Mouse (Mus musculus) lung, embryonic 15.5 days (tissue): ENCODE data around the gene 1700018G05Rik. TPM values are rescaled to one million over a fixed set of nuclear protein-coding genes. Genes with fewer than 3 reads are reported as not detected.
"Not testable (repeated sequence)": the region's sequence is repeated elsewhere in the genome, so short reads cannot be mapped to it uniquely, and the experiment has no call there.

ENCODE experiments used
- ATAC-seq: fragments of 200-750 bp; cut with Nextera tagmentation; 2 replicates; pipeline ENCODE4 v1.8.0; 2017; ENCODE audit warnings: moderate number of reproducible peaks, borderline replicate concordance; ENCODE audit not compliant: low FRiP score, low TSS enrichment; ENCODE audit errors: extremely low read depth
- H3K27ac ChIP-seq: fragments of 300-500 bp; sonication (generic); 2 replicates; pipeline ENCODE4 v1.5.1; 2015; ENCODE audit warnings: moderate library complexity, mild to moderate bottlenecking, inconsistent platforms
- H3K27me3 ChIP-seq: fragments of 300-500 bp; sonication (generic); 2 replicates; pipeline ENCODE4 v1.6.1; 2015; ENCODE audit warnings: inconsistent platforms
- H3K36me3 ChIP-seq: fragments of 300-500 bp; sonication (generic); 2 replicates; pipeline ENCODE4 v1.6.1; 2015; ENCODE audit warnings: inconsistent platforms
- H3K4me1 ChIP-seq: fragments of 300-500 bp; sonication (generic); 2 replicates; pipeline ENCODE4 v1.6.1; 2015; ENCODE audit warnings: inconsistent platforms
- H3K4me2 ChIP-seq: fragments of 300-500 bp; sonication (generic); 2 replicates; pipeline ENCODE4 v1.6.1; 2015; ENCODE audit warnings: inconsistent platforms, mild to moderate bottlenecking, moderate library complexity
- H3K4me3 ChIP-seq: fragments of 300-500 bp; sonication (generic); 2 replicates; pipeline ENCODE4 v1.5.1; 2015; ENCODE audit warnings: mild to moderate bottlenecking, inconsistent platforms
- H3K9ac ChIP-seq: fragments of 300-500 bp; sonication (generic); 2 replicates; pipeline ENCODE4 v1.6.1; 2015; ENCODE audit warnings: inconsistent platforms
- H3K9me3 ChIP-seq: fragments of 300-500 bp; sonication (generic); 2 replicates; pipeline ENCODE4 v1.6.1; 2016; ENCODE audit warnings: inconsistent platforms
- WGBS: fragments of 180-500 bp; shearing (Covaris S2); methylation state at CpG from one replicate; pipeline ENCODE4 v1.1.7; 2015; 5-methylcytosine and 5-hydroxymethylcytosine counted together
- polyA plus RNA-seq: library from polyadenylated mRNA; unstranded; fragments of >200 nt; fragmentation: Nextera tagmentation; extraction: Ambion mirVana; gene quantifications from 2 replicates; pipeline ENCODE4 v1.2.1, GENCODE M21; 2015

Gene 1700018G05Rik
- not detected in 2 replicates for polyA plus RNA-seq

DNA sequence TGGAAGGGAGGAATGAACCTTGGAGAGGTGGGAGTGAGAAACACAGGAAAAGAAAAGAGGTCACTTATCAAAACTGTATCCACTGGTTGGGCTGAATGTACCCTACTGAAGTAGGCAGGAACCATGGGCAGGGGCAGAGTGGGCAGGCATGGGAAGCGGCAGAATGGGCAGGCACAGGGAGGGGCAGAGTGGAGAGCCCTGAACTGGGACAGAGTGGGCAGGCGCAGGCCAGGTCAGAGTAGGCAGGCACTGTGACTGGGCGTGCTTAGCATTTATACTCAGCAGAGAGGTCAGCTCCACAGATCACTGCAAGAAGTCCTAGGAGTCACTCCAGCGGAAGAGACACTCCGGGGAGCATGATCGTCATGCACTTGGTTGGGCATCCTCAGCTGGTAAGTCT, at the start of gene 1700018G05Rik:
TSS of gene 1700018G05Rik (plus strand) at position 301 of the 400 bp plus-strand sequence.
- WGBS, result 92% methylated on average over 4 of the region's 6 CpGs
- not testable (repeated sequence) for H3K9ac ChIP-seq, H3K9me3 ChIP-seq, H3K27me3 ChIP-seq, ATAC-seq, H3K36me3 ChIP-seq, H3K4me3 ChIP-seq, H3K4me1 ChIP-seq, H3K27ac ChIP-seq, H3K4me2 ChIP-seq

DNA sequence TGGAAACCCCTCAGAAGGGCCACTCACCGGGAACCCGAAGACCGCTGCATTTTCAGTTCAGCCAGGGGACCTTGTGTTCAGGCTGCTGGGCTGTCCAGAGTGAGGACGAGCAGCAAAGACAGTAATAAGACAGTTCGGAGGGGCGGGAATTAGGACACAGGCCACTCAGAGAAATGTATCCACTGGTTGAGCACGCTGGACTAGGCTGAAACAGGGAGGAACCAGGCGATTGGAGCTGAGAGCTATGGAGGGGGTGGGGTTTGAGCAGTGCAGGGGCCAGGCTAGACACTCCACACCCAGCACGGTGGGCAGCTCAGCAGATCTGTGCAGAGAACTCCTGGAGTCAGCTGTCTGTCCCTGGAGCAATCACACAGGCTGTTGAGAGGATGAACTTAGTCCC, 19.6 kb upstream of the 1700018G05Rik start, which contains the start of the genes Dmrtc1a and 1700011M02Rik:
TSS of gene Dmrtc1a (minus strand) at position 101 of the 400 bp plus-strand sequence.
TSS of gene 1700011M02Rik (plus strand) at position 319 of the 400 bp plus-strand sequence.
- not testable (repeated sequence) for ATAC-seq
- WGBS, result 81% methylated on average over 8 of the region's 9 CpGs

DNA sequence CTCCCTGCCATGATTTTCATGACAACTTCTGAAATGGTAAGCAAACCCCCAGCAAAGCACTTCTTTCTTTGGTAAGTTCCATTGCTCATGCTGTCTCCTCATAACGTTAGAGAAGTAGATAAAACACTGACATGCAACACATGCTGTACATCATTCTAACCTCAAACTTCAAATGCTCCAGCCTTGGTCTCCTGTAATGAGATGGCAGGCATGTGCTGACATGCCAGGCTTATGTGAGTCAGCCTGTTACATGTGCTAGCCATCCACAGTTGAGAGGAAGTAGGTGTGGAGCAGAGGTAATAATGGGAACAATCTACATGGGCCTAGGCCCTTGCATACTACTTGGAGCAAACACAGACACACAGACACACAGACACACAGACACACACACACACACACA, 13.3 kb upstream of the 1700018G05Rik start:
- not testable (repeated sequence) for H3K4me3 ChIP-seq, H3K4me2 ChIP-seq, ATAC-seq, H3K27ac ChIP-seq, H3K9me3 ChIP-seq, H3K4me1 ChIP-seq, H3K9ac ChIP-seq, H3K27me3 ChIP-seq, H3K36me3 ChIP-seq
- 62% methylated on average over 1 of the region's 1 CpGs for WGBS

More for the DNA sequence above, 19.6 kb upstream of the 1700018G05Rik start, which contains the start of the genes Dmrtc1a and 1700011M02Rik:
- H3K9ac ChIP-seq, H3K9me3 ChIP-seq, H3K4me3 ChIP-seq, H3K4me2 ChIP-seq, H3K27ac ChIP-seq, H3K36me3 ChIP-seq, H3K27me3 ChIP-seq, H3K4me1 ChIP-seq: not testable (repeated sequence)

DNA sequence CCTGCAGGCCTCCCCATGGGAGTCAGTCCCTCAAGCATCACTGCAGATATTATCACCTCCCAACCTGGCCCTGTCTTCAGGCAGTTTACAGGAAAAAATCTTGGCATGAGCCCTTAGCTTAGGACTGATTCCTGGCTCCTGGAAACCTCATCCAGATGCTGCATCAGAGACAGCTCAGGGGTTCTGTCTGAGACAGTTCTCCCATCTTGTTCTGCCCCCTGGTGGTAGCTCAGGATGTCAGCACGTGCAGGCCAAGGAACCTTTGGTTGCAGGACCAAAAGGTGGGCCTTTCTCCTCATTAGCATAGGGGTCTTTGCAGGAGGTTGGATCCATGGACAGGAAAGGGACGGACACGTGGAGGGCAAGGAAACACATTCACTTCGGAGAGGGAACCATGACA, 1.5 kb upstream of the 1700018G05Rik start:
- 28% methylated on average over 4 of the region's 4 CpGs for WGBS
- not testable (repeated sequence) for H3K27me3 ChIP-seq, H3K9me3 ChIP-seq, H3K36me3 ChIP-seq, H3K27ac ChIP-seq, H3K4me1 ChIP-seq, ATAC-seq, H3K4me2 ChIP-seq, H3K9ac ChIP-seq, H3K4me3 ChIP-seq

DNA sequence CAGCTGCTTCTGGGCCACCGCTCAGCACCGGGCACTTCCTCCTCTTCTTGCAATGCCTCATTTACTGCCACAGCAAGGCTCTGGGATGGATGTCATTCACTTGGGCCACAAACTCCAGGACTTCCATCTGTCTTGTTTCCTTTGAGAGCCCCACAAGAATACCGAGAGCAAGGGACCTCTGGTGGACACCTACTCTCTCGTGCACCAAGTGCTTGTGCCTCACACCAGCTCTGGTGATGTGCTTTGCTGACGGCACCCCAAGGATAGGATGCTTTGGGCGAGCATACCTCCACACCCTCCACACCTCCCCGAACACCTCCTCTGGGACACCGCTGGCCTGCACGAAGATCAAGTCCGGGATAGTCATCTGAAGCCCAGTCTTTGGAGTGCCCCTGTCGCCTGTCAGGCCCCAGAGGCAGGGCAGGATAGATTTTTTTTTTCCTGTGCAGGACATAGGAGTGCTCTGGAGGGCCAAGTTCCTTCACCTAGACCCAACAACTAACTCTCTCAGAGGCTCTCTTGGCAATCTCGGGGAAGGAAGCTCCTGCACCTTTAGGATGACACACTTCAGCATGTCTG, 4.9 kb downstream of the 1700018G05Rik start:
- Histone ChIP-seq H3K27me3 (peaks cover 18% of the 10 kb centered on the region; the same call in 1 of the 2 replicates), H3K4me3 (peak overlapping the region; percentile 52), H3K9ac (no peak overlapping the region), H3K36me3 (no peaks in the 10 kb centered on the region), H3K27ac (no peak overlapping the region), H3K4me1 (no peaks in the 10 kb centered on the region), H3K9me3 (no peaks in the 10 kb centered on the region), H3K4me2 (peak overlapping the region; percentile 85)
- 46% methylated on average over 12 of the region's 12 CpGs for WGBS
- no peak for ATAC-seq

DNA sequence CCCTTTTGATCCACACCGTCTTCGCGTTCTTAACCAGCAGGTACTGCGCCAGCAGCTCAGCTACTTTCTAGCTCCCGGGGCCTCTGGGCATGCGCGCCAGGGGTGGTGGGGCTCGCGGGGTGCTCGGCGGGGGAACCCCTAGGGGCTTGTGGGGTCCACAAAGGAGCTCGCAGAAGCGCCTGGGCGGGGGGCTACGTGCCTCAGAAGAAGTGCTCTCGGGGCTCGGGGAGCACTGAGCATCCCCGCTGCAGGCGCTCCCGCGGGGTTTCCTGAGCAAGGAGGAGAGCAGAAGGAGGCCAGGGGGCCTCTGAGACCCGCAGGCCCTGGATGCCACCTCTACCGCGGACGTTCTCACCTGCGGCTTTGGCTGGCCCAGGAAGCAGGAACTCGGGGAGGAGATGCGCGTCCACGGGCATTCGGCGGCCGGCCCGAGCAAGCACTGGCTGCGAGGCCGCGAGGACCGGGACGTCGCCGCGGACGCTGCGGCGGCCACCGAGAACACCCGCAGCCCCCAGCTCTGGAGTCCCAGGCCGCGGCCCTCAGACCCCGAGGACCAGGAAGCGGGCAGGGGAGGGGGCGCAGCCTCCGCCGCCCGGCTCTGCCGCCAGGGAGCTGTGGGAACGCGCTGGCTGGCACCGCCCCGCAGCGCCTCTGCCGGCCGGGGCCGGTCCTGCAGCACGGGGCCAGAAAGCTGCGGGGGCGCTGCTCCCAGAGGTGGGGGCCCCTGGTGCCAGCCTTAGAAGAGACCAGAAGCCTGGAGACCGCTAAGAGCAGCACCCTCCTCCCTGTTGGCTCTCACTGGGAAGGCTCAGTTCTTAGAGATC, 5.6 kb downstream of the 1700018G05Rik start:
- WGBS, result 15% methylated on average over 57 of the region's 68 CpGs
- Histone ChIP-seq H3K4me1 (no peaks in the 10 kb centered on the region), H3K9ac (peak overlapping the region; percentile 34), H3K4me3 (peak overlapping the region; percentile 52), H3K27me3 (peaks cover 22% of the 10 kb centered on the region; the same call in 1 of the 2 replicates), H3K36me3 (no peaks in the 10 kb centered on the region), H3K9me3 (no peaks in the 10 kb centered on the region), H3K27ac (no peak overlapping the region), H3K4me2 (peak overlapping the region; percentile 85)
- peak; percentile 69; the same call in 1 of the 2 replicates for ATAC-seq

DNA sequence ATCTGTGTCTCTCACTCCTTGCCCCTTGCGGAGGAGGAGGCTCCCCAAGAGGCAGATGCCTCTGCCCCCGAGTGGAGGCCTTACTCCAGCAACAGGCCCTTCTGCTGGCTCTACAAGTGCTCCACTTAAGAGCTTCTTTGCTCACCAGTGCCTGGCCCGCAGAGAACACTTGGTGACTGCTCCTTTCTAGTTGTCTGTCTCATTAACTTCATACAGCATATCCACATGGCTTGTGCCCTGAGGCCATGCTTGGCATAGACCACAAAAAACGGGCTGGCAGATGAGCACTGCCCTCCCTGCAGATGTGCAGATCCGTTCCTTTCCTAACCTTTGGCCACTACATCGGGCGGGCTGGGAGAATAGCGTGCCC, 6.2 kb downstream of the 1700018G05Rik start:
- Histone ChIP-seq H3K9ac (no peak overlapping the region), H3K27me3 (peaks cover 22% of the 10 kb centered on the region; the same call in 1 of the 2 replicates), H3K27ac (no peak overlapping the region), H3K9me3 (no peaks in the 10 kb centered on the region), H3K4me2 (peak overlapping the region; percentile 85), H3K36me3 (no peaks in the 10 kb centered on the region), H3K4me1 (no peaks in the 10 kb centered on the region), H3K4me3 (peak overlapping the region; percentile 52)
- 53% methylated on average over 7 of the region's 8 CpGs for WGBS
- no peak; the same call in 1 of the 2 replicates for ATAC-seq

DNA sequence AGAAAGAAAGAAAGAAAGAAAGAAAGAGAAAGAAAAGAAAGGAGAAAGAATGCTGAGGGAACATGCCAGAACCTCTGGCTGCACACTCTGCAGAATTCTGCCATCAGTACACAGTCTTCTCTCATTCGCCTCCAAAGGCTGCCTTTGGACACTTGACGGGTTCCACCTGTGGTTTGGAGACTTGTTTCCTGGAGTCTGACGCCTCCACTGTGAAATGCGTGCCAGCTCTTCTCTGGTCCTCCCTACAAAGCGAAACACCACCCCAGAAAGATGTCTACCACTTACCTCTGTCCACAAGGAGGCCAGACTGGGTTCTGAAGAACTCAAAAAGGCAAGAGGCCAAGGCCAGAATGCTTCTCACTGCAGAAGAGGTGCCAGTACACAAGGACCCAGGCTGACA, 8.6 kb downstream of the 1700018G05Rik start:
- H3K9ac ChIP-seq, result no peak overlapping the region
- H3K9me3 ChIP-seq, result no peaks in the 10 kb centered on the region
- no peak overlapping the region for H3K4me2 ChIP-seq
- ATAC-seq, result no peak
- 51% methylated on average over 5 of the region's 5 CpGs for WGBS
- no peak overlapping the region for H3K4me3 ChIP-seq
- H3K4me1 ChIP-seq, result no peaks in the 10 kb centered on the region
- H3K27ac ChIP-seq, result no peak overlapping the region
- H3K36me3 ChIP-seq, result no peaks in the 10 kb centered on the region
- H3K27me3 ChIP-seq, result peaks cover 22% of the 10 kb centered on the region; the same call in 1 of the 2 replicates

DNA sequence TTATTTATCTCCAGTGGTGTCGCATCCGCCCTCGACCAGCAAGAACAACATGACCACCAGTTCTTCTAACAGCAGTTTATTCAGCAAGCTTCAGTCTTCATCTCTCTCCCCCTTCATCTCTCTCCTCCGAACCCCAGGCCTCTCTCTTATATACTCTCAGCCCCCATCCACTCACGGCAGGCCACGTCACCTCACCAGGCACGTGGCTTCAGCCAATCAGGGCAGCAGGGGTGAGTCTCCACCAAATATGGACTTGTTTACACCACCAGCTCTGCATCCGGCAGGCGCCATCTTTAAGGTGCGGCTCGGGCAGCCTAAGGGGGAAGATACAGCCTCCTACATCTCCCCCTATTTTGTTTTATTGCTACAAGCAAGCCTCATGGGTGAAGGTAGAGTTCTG, 22.0 kb downstream of the 1700018G05Rik start:
- 84% methylated on average over 11 of the region's 11 CpGs for WGBS
- H3K9ac ChIP-seq, H3K4me1 ChIP-seq: not testable (repeated sequence)

DNA sequence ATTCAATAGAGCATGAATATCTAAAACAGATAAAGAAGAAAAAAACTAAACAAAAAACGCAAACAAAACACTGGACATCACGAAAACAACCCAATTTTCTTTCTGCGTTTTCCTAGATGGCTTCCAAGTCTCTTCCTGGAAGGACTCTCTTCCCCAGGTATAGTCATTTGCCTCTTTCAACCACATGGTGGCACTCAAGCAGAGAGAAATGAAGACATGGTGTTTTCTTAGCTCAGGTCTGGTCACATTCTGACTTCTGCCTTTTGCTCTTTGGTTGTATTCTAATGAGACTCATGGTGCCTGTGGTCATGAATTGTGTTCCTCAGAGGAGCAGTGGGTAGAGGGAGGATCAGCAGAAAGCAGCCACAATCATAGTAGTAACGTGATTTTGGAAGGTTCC, 30.7 kb downstream of the 1700018G05Rik start:
- Histone ChIP-seq H3K9me3 (no peaks in the 10 kb centered on the region), H3K4me3 (no peak overlapping the region), H3K27me3 (no peaks in the 10 kb centered on the region), H3K4me2 (no peak overlapping the region), H3K27ac (no peak overlapping the region), H3K36me3 (no peaks in the 10 kb centered on the region), H3K4me1 (no peaks in the 10 kb centered on the region), H3K9ac (no peak overlapping the region)
- ATAC-seq, result no peak
- WGBS, result 25% methylated on average over 4 of the region's 4 CpGs

More for the DNA sequence above, 22.0 kb downstream of the 1700018G05Rik start:
- H3K27ac ChIP-seq, H3K36me3 ChIP-seq, H3K4me3 ChIP-seq, H3K9me3 ChIP-seq, H3K27me3 ChIP-seq, H3K4me2 ChIP-seq, ATAC-seq: not testable (repeated sequence)

DNA sequence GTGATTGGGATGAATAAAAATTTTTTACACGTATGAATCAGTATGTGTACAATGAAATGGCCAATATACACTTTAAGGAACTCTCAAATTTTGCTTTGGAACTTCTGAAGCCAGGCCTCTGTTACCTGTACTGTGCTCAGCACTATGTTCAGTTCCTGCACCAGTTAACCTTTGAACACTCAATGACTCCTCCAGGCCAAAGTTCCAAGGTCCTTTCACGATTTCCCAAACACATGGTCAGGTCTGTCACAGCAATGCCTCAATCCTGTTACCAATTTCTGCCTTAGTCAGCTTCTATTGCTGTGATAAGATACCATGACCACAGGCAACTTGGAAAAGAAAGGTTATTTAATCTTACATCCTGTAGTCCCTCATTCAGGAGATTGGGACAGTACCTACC, 32.4 kb downstream of the 1700018G05Rik start:
- Histone ChIP-seq H3K27me3 (no peaks in the 10 kb centered on the region), H3K9me3 (no peaks in the 10 kb centered on the region), H3K4me1 (no peaks in the 10 kb centered on the region), H3K4me2 (no peak overlapping the region), H3K4me3 (no peak overlapping the region), H3K27ac (no peak overlapping the region), H3K36me3 (no peaks in the 10 kb centered on the region), H3K9ac (no peak overlapping the region)
- ATAC-seq, result no peak
- WGBS, result 52% methylated on average over 2 of the region's 2 CpGs
